Mouse (Mus musculus): ENCODE results near the gene Rdh7.

- TF ChIP-seq CTCF (IDR thresholded peaks at IDR 0.05; ENCODE audit: borderline replicate concordance, insufficient read depth, low read depth, low read length): no peak
- no peak for TF ChIP-seq POLR2A (IDR thresholded peaks at IDR 0.05; ENCODE audit: borderline replicate concordance, insufficient read depth, low read length)
Measured at GRCm38 (mm10) chr10:127838539-127838938, 50.1 kb downstream of the Rdh7 start.

Measured in cerebellum, adult 2 months (tissue).